8 mouse cellular contexts compared by ENCODE assay signal in genomic region chr7:110613381-110614132, GRCm38 (mm10). TPM values are rescaled to one million over a fixed set of nuclear protein-coding genes. Genes with fewer than 3 reads are reported as not detected.
A peak's percentile ranks its signal among the peaks of the same experiment; 100 is the strongest.
DNase-seq lines count a peak whose midpoint lies in the region; ATAC-seq lines count a peak whose summit lies in the region.

No protein-coding gene starts in this region.

- peak overlapping the region; percentile 96 for H3K9ac ChIP-seq in kidney, embryonic 16.5 days (replicated peaks; ENCODE audit: low read length)
- peak overlapping the region; percentile 95 for H3K9ac ChIP-seq in heart, embryonic 12.5 days
- H3K9ac ChIP-seq in liver, embryonic 16.5 days (ENCODE audit: low read depth, low read length) = peak overlapping the region; percentile 7; the same call in 1 of the 2 replicates

- no peaks in the 10 kb centered on the region for H3K27me3 ChIP-seq in kidney, embryonic 16.5 days (ENCODE audit: insufficient read depth, low read length)
- no peaks in the 10 kb centered on the region for H3K27me3 ChIP-seq in heart, embryonic 12.5 days (replicated peaks)
- H3K27me3 ChIP-seq in liver, embryonic 16.5 days (ENCODE audit: control insufficient read depth, insufficient read depth, low read depth, low read length) = peaks cover 51% of the 10 kb centered on the region

- no peaks in the 10 kb centered on the region for H3K36me3 ChIP-seq in kidney, embryonic 16.5 days (ENCODE audit: insufficient read depth, low read length)
- no peaks in the 10 kb centered on the region for H3K36me3 ChIP-seq in heart, embryonic 12.5 days
- no peaks in the 10 kb centered on the region for H3K36me3 ChIP-seq in liver, embryonic 16.5 days (ENCODE audit: control insufficient read depth, insufficient read depth)

- H3K4me3 ChIP-seq in kidney, embryonic 16.5 days (ENCODE audit: low read length) = peak overlapping the region; percentile 83
- peak overlapping the region; percentile 94 for H3K4me3 ChIP-seq in heart, embryonic 12.5 days
- peak overlapping the region; percentile 68 for H3K4me3 ChIP-seq in liver, embryonic 16.5 days (ENCODE audit: low read depth, low read length)

- 1% methylated on average over 17 of the region's 17 CpGs for WGBS in kidney, embryonic 16.5 days
- 4% methylated on average over 17 of the region's 17 CpGs for WGBS in heart, embryonic 12.5 days
- WGBS in liver, embryonic 16.5 days (ENCODE audit: insufficient replicate concordance) = 4% methylated on average over 17 of the region's 17 CpGs

- peak overlapping the region; percentile 99 for H3K27ac ChIP-seq in kidney, embryonic 16.5 days (ENCODE audit: low read length)
- peak overlapping the region; percentile 97 for H3K27ac ChIP-seq in heart, embryonic 12.5 days (ENCODE audit: poor library complexity, severe bottlenecking)
- peak overlapping the region; percentile 42; the same call in 1 of the 2 replicates for H3K27ac ChIP-seq in liver, embryonic 16.5 days (ENCODE audit: low read length)

- ATAC-seq in kidney, embryonic 16.5 days (ENCODE audit: low FRiP score, low TSS enrichment) = peak; percentile 1; the same call in 1 of the 2 replicates
- no peak for ATAC-seq in heart, embryonic 12.5 days (ENCODE audit: insufficient number of reproducible peaks, low FRiP score)
- ATAC-seq in liver, embryonic 16.5 days (ENCODE audit: low read depth) = no peak

- peak overlapping the region; percentile 86 for H3K4me2 ChIP-seq in kidney, embryonic 16.5 days (replicated peaks; ENCODE audit: low read depth, low read length)
- peak overlapping the region; percentile 78 for H3K4me2 ChIP-seq in heart, embryonic 12.5 days
- peak overlapping the region; percentile 64 for H3K4me2 ChIP-seq in liver, embryonic 16.5 days (ENCODE audit: low read depth, low read length)

- H3K4me1 ChIP-seq in kidney, embryonic 16.5 days (ENCODE audit: insufficient read depth, low read length) = peaks cover 15% of the 10 kb centered on the region
- H3K4me1 ChIP-seq in heart, embryonic 12.5 days (replicated peaks) = peaks cover 28% of the 10 kb centered on the region
- H3K4me1 ChIP-seq in liver, embryonic 16.5 days (ENCODE audit: control insufficient read depth, low read depth, low read length) = no peaks in the 10 kb centered on the region; the same call in 1 of the 2 replicates

- no peak for DNase-seq in kidney, adult 11 months
- DNase-seq in Muller cell, postnatal 12 days (ENCODE audit: inconsistent ontology term) = peak; percentile 63
- DNase-seq in urinary bladder, adult 18-20 months (ENCODE audit: low spot score in 2 of 2) = no peak
- DNase-seq in gastrocnemius, adult 18-20 months (ENCODE audit: low spot score) = no peak
- no peak for DNase-seq in layer of hippocampus, postnatal 36 days

- H3K9me3 ChIP-seq in kidney, embryonic 16.5 days (ENCODE audit: low read length) = no peaks in the 10 kb centered on the region
- H3K9me3 ChIP-seq in heart, embryonic 12.5 days (replicated peaks) = no peaks in the 10 kb centered on the region
- no peaks in the 10 kb centered on the region for H3K9me3 ChIP-seq in liver, embryonic 16.5 days (replicated peaks; ENCODE audit: control insufficient read depth, low read length)

RNA-seq across cellular contexts. Expression of gene Sbf2, which starts 1.2 kb away (rescaled TPM):
- polyA plus RNA-seq in kidney, embryonic 16.5 days (2015; fragmentation: Nextera tagmentation; extraction: Ambion mirVana) = 32.1 and 36.7 TPM in 2 replicates
- 39.2 and 43.3 TPM in 2 replicates for polyA plus RNA-seq in heart, embryonic 12.5 days (2016; fragmentation: Nextera tagmentation; extraction: Ambion mirVana)
- polyA plus RNA-seq in liver, embryonic 16.5 days (2015; fragmentation: Nextera tagmentation; extraction: Ambion mirVana) = 5.8 and 7.3 TPM in 2 replicates
- total RNA-seq in gastrocnemius, adult 18-20 months (2021) = 1 to 10 TPM; 9.1 to 9.3 TPM
- 10 to 100 TPM; 71.2 to 91.3 TPM for total RNA-seq in layer of hippocampus, postnatal 36 days (2021)

RNA-seq across cellular contexts. Expression of gene Adm, which starts 13.9 kb away (rescaled TPM):
- polyA plus RNA-seq in kidney, embryonic 16.5 days (2015; fragmentation: Nextera tagmentation; extraction: Ambion mirVana) = 10.1 and 11.4 TPM in 2 replicates
- polyA plus RNA-seq in heart, embryonic 12.5 days (2016; fragmentation: Nextera tagmentation; extraction: Ambion mirVana) = 10.1 and 10.9 TPM in 2 replicates
- 1.9 and 2.1 TPM in 2 replicates for polyA plus RNA-seq in liver, embryonic 16.5 days (2015; fragmentation: Nextera tagmentation; extraction: Ambion mirVana)
- total RNA-seq in gastrocnemius, adult 18-20 months (2021) = 1 to 10 TPM; 2.9 to 4.0 TPM
- 1 to 10 TPM; 1.8 to 2.4 TPM for total RNA-seq in layer of hippocampus, postnatal 36 days (2021)

Comparison
In these comparisons a context has a peak if more than half of its experiments do, and no peak if none do; other contexts are left out.
1. H3K27ac ChIP-seq: peak in every context shown above with its lines; median percentile 99 in kidney, embryonic 16.5 days; 97 in heart, embryonic 12.5 days; 42 in liver, embryonic 16.5 days.
2. H3K9ac ChIP-seq: peak in every context shown above with its lines; median percentile 96 in kidney, embryonic 16.5 days; 95 in heart, embryonic 12.5 days; 7 in liver, embryonic 16.5 days.